Mouse (Mus musculus) intestine, embryonic 14.5 days (tissue): ENCODE data around the gene Ube2e3. TPM values are rescaled to one million over a fixed set of nuclear protein-coding genes. Genes with fewer than 3 reads are reported as not detected.

Source experiments
- ATAC-seq: fragments of 200-750 bp; cut with Nextera tagmentation; replicated peaks from 2 replicates; pipeline ENCODE4 v1.8.0; 2017; ENCODE audit warnings: low read depth, moderate number of reproducible peaks, moderate TSS enrichment, moderate library complexity; ENCODE audit not compliant: low FRiP score, low TSS enrichment
- DNase-seq: peaks from one replicate; pipeline ENCODE4 v3.0.0-alpha.2; 2018; ENCODE audit warnings: low spot score
- H3K27ac ChIP-seq: fragments of 300-500 bp; sonication (generic); 2 replicates; pipeline ENCODE4 v1.5.1; 2014; ENCODE audit warnings: low read depth, mild to moderate bottlenecking, control low read depth
- H3K27me3 ChIP-seq: fragments of 300-500 bp; sonication (generic); replicated peaks from 2 replicates; pipeline ENCODE4 v1.6.1; 2014; ENCODE audit warnings: low read length, control low read depth; ENCODE audit not compliant: control insufficient read depth, insufficient read depth
- H3K36me3 ChIP-seq: fragments of 300-500 bp; sonication (generic); 2 replicates; pipeline ENCODE4 v1.6.1; 2014; ENCODE audit warnings: low read length, control low read depth; ENCODE audit not compliant: control insufficient read depth, insufficient read depth
- H3K4me1 ChIP-seq: fragments of 300-500 bp; sonication (generic); replicated peaks from 2 replicates; pipeline ENCODE4 v1.6.1; 2014; ENCODE audit warnings: low read length, control low read depth, mixed read lengths; ENCODE audit not compliant: control insufficient read depth, insufficient read depth
- H3K4me2 ChIP-seq: fragments of 300-500 bp; sonication (generic); 2 replicates; pipeline ENCODE4 v1.6.1; 2014; ENCODE audit warnings: low read length
- H3K4me3 ChIP-seq: fragments of 300-500 bp; sonication (generic); 2 replicates; pipeline ENCODE4 v1.5.1; 2014; ENCODE audit warnings: low read depth, low read length, control low read depth, mixed read lengths
- H3K9ac ChIP-seq: fragments of 300-500 bp; sonication (generic); 2 replicates; pipeline ENCODE4 v1.6.1; 2014; ENCODE audit warnings: mild to moderate bottlenecking, low read length
- H3K9me3 ChIP-seq: fragments of 300-500 bp; sonication (generic); 2 replicates; pipeline ENCODE4 v1.6.1; 2016; ENCODE audit warnings: low read length, control low read depth; ENCODE audit not compliant: control insufficient read depth
- WGBS: fragments of 180-500 bp; shearing (Covaris S2); extraction: QIAGEN DNeasy Blood & Tissue Kit; methylation state at CpG from one replicate; pipeline ENCODE4 v1.1.7; 2014; 5-methylcytosine and 5-hydroxymethylcytosine counted together
- polyA plus RNA-seq: library from polyadenylated mRNA; unstranded; fragments of >200 nt; fragmentation: Nextera tagmentation; extraction: Ambion mirVana; gene quantifications from 2 replicates; pipeline ENCODE4 v1.2.1, GENCODE M21; 2014

The Ube2e3 gene
- polyA plus RNA-seq, 1 experiment from 2014 or later = 126 TPM

DNA sequence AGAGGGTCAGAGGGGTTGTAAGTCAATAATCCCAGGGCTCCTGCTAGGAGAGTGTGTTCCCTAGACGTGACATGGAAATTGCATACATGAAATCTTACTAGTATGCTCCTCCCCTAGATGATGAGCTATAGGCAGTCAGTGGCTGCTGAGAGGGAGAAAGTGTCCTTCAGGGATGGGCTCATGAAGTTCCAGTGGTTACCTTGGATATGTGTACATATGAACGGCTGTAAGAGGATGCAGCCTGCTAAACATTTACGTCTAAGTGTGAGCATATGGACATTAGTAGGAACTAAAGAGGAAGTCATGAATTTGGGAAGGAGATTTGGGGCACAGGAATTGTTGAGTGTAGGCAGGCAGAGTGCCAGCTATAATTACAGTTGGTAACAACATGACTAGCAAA, 38.0 kb downstream of the Ube2e3 start:
- Histone ChIP-seq H3K4me3 (no peak overlapping the region), H3K9me3 (no peaks in the 10 kb centered on the region), H3K27me3 (no peaks in the 10 kb centered on the region), H3K27ac (no peak overlapping the region), H3K36me3 (no peaks in the 10 kb centered on the region), H3K4me2 (no peak overlapping the region), H3K9ac (no peak overlapping the region), H3K4me1 (peaks cover 8% of the 10 kb centered on the region; the same call in 1 of the 2 replicates)
- no peak for ATAC-seq
- DNase-seq = no peak
- WGBS = 29% methylated on average over 3 of the region's 3 CpGs

DNA sequence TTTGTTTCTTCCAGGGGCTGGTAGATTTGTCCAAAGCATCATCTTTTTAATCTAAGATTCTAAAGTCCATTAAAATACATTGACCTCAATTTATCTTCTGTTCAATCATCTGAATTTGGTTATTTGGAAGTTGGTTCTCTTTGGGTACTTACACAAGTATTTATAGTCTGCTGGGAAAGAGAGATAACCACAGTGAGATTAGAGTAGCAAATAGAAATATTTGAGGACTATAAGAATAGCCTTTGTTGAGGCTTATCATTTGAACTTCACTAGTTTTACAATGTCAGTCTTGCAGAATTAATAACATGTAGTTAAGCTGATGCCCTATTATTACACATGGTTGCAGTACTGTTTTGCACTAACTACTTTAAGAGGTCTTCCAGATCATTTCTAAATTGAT, 43.6 kb downstream of the Ube2e3 start:
- H3K4me1 ChIP-seq = peaks cover 7% of the 10 kb centered on the region; the same call in 1 of the 2 replicates
- no peak overlapping the region for H3K9ac ChIP-seq
- no peaks in the 10 kb centered on the region for H3K9me3 ChIP-seq
- no peak overlapping the region for H3K27ac ChIP-seq
- ATAC-seq (no peak), DNase-seq (no peak)
- no peak overlapping the region for H3K4me3 ChIP-seq
- no peaks in the 10 kb centered on the region for H3K27me3 ChIP-seq
- H3K36me3 ChIP-seq = peaks cover 4% of the 10 kb centered on the region
- H3K4me2 ChIP-seq = no peak overlapping the region

DNA sequence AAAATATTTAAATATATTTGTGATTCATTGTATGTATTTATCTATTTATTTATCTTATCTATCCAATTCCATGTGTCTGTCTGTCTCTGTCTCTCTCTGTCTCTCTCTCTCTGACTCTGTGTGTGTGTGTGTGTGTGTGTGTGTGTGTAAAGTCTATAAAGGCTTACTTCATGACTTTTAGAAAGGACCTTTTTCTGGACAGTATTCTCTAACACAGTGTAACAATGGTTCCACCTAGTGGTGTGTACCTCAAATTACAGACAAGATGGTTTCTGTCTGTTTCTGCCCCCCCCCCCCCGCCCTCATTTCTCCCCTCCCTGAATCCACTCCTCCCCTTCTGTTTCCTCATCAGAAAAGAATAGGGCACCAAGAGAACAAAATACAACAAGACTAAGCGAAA, 46.9 kb downstream of the Ube2e3 start:
- WGBS = 75% methylated on average over 2 of the region's 2 CpGs
- ATAC-seq = no peak

DNA sequence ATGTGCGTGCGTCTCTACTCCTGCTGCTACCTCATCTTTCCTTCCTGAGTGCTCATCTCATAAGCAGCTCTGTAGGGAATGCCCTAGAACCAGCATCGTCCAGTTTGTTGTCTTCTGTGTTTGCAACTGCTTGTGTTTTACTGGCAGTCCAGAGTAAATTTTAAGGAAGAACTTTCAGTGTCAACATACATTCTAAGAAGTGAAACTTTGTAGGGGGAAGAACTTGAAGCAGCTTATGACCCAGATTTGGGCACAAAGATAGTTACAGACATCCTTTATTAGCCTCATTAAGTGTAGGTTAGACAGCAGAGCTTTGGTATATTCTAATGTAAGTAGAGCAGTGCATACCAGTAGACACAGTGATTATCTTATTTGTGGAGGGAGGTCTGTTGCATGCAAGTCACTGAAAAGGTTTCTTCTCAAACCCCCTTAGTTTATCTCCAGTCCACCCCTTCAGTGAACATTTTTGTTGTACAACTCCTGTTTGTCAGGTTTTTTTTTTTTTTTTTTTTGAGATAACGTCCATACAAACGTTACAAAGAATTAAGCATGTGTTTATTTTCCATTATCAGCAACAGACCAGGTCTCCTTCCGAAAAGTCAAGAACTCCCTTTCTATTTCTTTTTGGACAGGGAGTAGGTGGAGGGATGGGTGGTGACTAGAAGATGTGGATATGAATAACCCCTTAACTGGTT, 55.2 kb downstream of the Ube2e3 start:
- no peak overlapping the region for H3K27ac ChIP-seq
- no peaks in the 10 kb centered on the region for H3K9me3 ChIP-seq
- no peak overlapping the region for H3K4me3 ChIP-seq
- no peak overlapping the region for H3K4me2 ChIP-seq
- no peak overlapping the region for H3K9ac ChIP-seq
- no peak for DNase-seq
- H3K27me3 ChIP-seq = no peaks in the 10 kb centered on the region
- WGBS = 78% methylated on average over 6 of the region's 6 CpGs
- no peak for ATAC-seq
- peaks cover 12% of the 10 kb centered on the region; the same call in 1 of the 2 replicates for H3K36me3 ChIP-seq
- 0 out of 2 replicates have a peak, but pooled peaks cover 4% of the 10 kb centered on the region for H3K4me1 ChIP-seq

More for the DNA sequence above, 46.9 kb downstream of the Ube2e3 start:
- Histone ChIP-seq H3K4me2 (no peak overlapping the region), H3K4me1 (peaks cover 7% of the 10 kb centered on the region; the same call in 1 of the 2 replicates), H3K9ac (no peak overlapping the region), H3K27me3 (no peaks in the 10 kb centered on the region), H3K4me3 (no peak overlapping the region), H3K27ac (no peak overlapping the region), H3K9me3 (no peaks in the 10 kb centered on the region), H3K36me3 (peaks cover 18% of the 10 kb centered on the region)
- DNase-seq = no peak

DNA sequence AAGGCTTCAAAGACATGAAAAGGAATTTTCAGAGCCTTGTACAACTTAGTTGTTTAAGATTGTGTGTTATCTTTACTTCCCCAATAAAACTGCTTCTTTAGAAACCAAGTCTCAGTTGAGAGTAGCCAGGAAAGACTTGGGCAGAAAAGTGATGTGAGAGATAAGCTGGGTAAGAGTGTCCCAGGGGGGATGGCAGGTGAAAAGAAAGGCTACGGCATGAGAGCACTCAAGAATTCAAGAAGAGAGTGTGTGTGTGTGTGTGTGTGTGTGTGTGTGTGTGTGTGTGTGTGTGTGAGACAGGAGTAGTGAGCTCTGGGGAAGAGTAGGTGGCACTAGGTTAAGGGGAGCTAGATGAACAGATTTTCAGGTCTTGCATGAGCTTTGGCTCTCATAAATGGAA, 57.9 kb downstream of the Ube2e3 start:
- DNase-seq (no peak), ATAC-seq (no peak)
- H3K9me3 ChIP-seq = no peaks in the 10 kb centered on the region
- no peak overlapping the region for H3K4me2 ChIP-seq
- H3K9ac ChIP-seq = no peak overlapping the region
- 56% methylated on average over 1 of the region's 1 CpGs for WGBS
- peaks cover 4% of the 10 kb centered on the region; the same call in 1 of the 2 replicates for H3K4me1 ChIP-seq
- H3K36me3 ChIP-seq = no peaks in the 10 kb centered on the region
- H3K4me3 ChIP-seq = no peak overlapping the region
- H3K27ac ChIP-seq = no peak overlapping the region
- no peaks in the 10 kb centered on the region for H3K27me3 ChIP-seq

DNA sequence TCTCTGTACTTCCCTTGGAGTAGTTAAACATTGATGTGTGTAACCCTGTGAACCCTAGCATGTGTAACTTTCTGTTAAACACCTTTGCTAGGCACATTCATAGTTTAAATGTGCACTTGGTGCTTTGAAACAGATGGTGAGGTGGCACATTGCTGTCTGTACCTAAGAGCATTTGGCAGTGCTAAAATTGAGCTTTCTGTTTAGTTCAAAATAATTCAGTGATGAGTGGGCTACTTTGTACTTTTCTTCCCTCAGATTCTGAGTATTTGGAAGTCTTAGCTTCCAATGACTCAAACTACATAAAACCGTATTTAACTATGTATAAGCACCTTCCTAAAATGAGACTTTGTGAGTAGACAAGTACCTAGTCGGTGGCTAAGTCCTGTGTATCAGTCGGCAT, 59.7 kb downstream of the Ube2e3 start:
- H3K36me3 ChIP-seq = no peaks in the 10 kb centered on the region
- WGBS = 55% methylated on average over 3 of the region's 3 CpGs
- ATAC-seq = no peak

DNA sequence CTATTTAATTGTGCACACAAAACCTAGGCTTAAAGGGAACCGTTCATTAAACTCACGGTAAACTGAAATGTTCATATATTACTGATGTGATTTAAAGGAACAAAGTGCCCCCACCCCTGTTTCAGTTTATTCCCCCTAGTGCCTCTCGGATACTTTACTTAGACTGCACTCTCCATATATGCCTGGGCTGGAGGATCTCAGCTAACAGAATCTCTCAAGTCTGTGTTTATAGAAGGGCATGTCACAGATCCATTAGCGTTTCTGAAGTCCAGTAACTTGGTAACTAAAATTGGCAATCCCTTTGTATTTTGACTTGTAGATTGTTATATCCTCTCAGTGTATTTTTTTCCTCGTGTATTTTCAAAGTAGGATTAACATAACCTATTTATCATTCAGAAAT, 60.2 kb downstream of the Ube2e3 start:
- no peaks in the 10 kb centered on the region for H3K36me3 ChIP-seq
- DNase-seq (no peak), ATAC-seq (no peak)
- H3K4me1 ChIP-seq = peaks cover 4% of the 10 kb centered on the region; the same call in 1 of the 2 replicates
- H3K27me3 ChIP-seq = no peaks in the 10 kb centered on the region
- H3K9me3 ChIP-seq = no peaks in the 10 kb centered on the region
- H3K4me3 ChIP-seq = no peak overlapping the region
- H3K4me2 ChIP-seq = no peak overlapping the region
- H3K9ac ChIP-seq = no peak overlapping the region
- 39% methylated on average over 5 of the region's 5 CpGs for WGBS
- H3K27ac ChIP-seq = no peak overlapping the region

More for the DNA sequence above, 59.7 kb downstream of the Ube2e3 start:
- Histone ChIP-seq H3K4me1 (peaks cover 4% of the 10 kb centered on the region; the same call in 1 of the 2 replicates), H3K27ac (no peak overlapping the region), H3K9ac (no peak overlapping the region), H3K4me2 (no peak overlapping the region), H3K4me3 (no peak overlapping the region), H3K27me3 (no peaks in the 10 kb centered on the region), H3K9me3 (no peaks in the 10 kb centered on the region)
- DNase-seq = no peak

DNA sequence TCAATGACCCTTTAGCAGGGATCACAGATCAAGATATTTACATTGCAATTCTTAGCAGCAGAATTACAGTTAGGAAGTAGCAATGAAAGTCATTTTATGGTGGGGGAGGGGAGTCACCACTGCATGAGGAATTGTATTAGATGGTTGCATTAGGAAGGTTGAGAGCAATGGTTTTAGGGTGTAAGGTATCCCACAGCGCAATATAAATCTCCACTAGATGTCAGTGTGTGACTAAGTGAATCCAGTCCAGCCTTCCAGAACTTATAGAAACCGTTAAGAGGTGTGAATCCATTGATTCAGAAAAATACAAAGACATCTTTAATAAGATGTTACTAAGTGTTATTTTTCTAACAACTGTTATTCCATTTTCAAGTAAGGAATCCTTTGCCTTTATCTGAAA, 63.4 kb downstream of the Ube2e3 start:
- DNase-seq = no peak

DNA sequence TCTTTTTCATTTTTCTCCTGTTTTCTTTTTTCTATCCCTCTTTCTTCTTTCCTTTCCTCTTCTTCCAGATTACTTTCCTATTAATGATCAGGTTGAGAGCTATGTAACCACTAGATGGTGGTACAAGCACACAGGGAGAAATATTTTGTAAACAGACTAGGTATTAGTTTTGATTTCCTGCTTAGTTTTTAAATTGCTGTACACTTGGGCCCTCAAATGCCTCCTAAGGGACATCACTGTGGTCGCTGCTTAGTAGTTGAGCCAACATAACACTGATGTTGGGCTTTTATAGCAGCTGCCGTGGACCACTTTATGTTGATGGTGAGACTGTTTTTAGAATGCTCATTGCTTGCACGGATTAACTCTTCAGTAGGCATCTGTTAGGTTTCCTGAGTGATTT, 91.5 kb downstream of the Ube2e3 start:
- DNase-seq (peak; percentile 73), ATAC-seq (no peak)
- H3K27ac ChIP-seq = no peak overlapping the region
- no peak overlapping the region for H3K9ac ChIP-seq
- no peaks in the 10 kb centered on the region for H3K36me3 ChIP-seq
- peaks cover 18% of the 10 kb centered on the region for H3K4me1 ChIP-seq
- H3K4me3 ChIP-seq = no peak overlapping the region
- H3K4me2 ChIP-seq = 0 out of 2 replicates have a peak overlapping the region, but pooled peaks have one; percentile 24
- H3K9me3 ChIP-seq = no peaks in the 10 kb centered on the region
- no peaks in the 10 kb centered on the region for H3K27me3 ChIP-seq
- WGBS = 46% methylated on average over 3 of the region's 3 CpGs

More for the DNA sequence above, 63.4 kb downstream of the Ube2e3 start:
- Histone ChIP-seq H3K36me3 (no peaks in the 10 kb centered on the region), H3K4me3 (no peak overlapping the region), H3K4me2 (no peak overlapping the region), H3K4me1 (peaks cover 4% of the 10 kb centered on the region; the same call in 1 of the 2 replicates), H3K9ac (no peak overlapping the region), H3K9me3 (no peaks in the 10 kb centered on the region), H3K27ac (no peak overlapping the region), H3K27me3 (no peaks in the 10 kb centered on the region)
- 42% methylated on average over 2 of the region's 2 CpGs for WGBS
- ATAC-seq = no peak
